Mouse (Mus musculus) spleen, adult 12 weeks (tissue): ENCODE measurements around the gene Krtap19-4.

Experiments
- DNase-seq: peaks from one replicate; pipeline ENCODE4 v3.0.0; 2022; ENCODE audit warnings: low spot score

Krtap19-4 gene

GRCm38 (mm10) chr16:88884989-88885388 lies at the start of gene Krtap19-4:
Gene Krtap19-4 (minus strand): TSS chr16:88885089.
- no peak for DNase-seq

- no peak for DNase-seq
Observed at GRCm38 (mm10) chr16:88932165-88932564, 47.3 kb upstream of the Krtap19-4 start, which contains the start of gene Krtap19-9b. Gene Krtap19-9b (minus strand): TSS chr16:88932265.

- no peak for DNase-seq
Observed at GRCm38 (mm10) chr16:88896357-88896756, 11.5 kb upstream of the Krtap19-4 start, which contains the start of gene Krtap19-5. Gene Krtap19-5 (minus strand): TSS chr16:88896457.

GRCm38 (mm10) chr16:88886870-88887269 lies 2.0 kb upstream of the Krtap19-4 start:
- no peak for DNase-seq

GRCm38 (mm10) chr16:88877938-88878337 lies 7.0 kb downstream of the Krtap19-4 start, which contains the start of gene Krtap19-3:
Gene Krtap19-3 (minus strand): TSS chr16:88878038.
- no peak for DNase-seq

GRCm38 (mm10) chr16:88874169-88874568 lies 10.7 kb downstream of the Krtap19-4 start, which contains the start of gene Krtap19-2:
Gene Krtap19-2 (minus strand): TSS chr16:88874269.
- no peak for DNase-seq

- no peak for DNase-seq
Observed at GRCm38 (mm10) chr16:88869311-88869710, 15.6 kb downstream of the Krtap19-4 start, which contains the start of gene Krtap19-1. Gene Krtap19-1 (minus strand): TSS chr16:88869411.

GRCm38 (mm10) chr16:88864887-88865407 lies 19.9 kb downstream of the Krtap19-4 start:
- DNase-seq: no peak

- no peak for DNase-seq
Observed at GRCm38 (mm10) chr16:88851450-88851849, 33.4 kb downstream of the Krtap19-4 start.

GRCm38 (mm10) chr16:88848558-88848957 lies 36.3 kb downstream of the Krtap19-4 start:
- DNase-seq: no peak

- no peak for DNase-seq
Observed at GRCm38 (mm10) chr16:88847363-88847762, 37.5 kb downstream of the Krtap19-4 start.
